Mouse (Mus musculus) right cerebral cortex, adult 18-20 months (tissue): ENCODE measurements around the gene Dmxl2.

Source experiments
- DNase-seq: peaks from one replicate; pipeline ENCODE4 v3.0.0; 2022; ENCODE audit warnings: mixed read lengths

Gene Dmxl2

DNA sequence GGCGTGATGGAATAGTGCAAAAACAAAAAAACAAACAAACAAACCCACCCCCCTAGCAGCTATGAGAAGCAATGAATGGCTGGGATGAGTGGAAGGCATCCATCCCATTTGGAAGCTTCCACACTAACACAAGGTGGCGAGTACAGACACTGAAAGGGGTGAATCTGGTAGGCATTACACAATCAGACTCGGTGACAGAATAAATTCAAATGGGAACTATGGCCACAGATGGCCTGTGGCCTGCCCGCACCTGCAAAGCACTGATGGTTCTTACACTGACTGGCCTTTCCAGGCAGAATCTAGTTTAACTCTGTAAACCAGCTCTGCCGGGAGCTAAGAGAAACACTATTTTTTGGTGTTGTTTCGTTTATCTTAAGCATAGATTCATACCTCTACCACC lies 2.1 kb downstream of the Dmxl2 start:
- DNase-seq, result no peak

- no peak for DNase-seq
Measured at GRCm38 (mm10) chr9:54490431-54490830, 11.0 kb downstream of the Dmxl2 start.

DNA sequence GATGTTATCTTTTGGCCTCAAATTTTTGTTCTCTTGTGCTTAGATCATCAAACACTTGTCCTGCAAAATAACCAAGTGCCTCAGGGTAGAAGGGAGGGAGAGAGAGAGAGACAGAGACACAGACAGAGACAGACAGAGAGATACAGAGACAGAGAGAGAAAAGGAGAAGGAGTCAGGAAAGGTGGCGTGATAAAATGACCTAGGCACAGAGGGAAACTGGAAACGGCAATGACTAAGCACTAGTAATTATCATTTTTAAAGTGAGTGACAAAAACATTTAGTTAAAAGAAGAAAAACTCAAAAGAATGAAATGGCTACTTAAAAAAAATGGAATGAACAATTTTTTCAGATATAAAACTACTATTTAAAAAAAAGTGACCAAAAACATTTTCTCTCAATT lies 11.8 kb downstream of the Dmxl2 start:
- DNase-seq, result no peak

DNA sequence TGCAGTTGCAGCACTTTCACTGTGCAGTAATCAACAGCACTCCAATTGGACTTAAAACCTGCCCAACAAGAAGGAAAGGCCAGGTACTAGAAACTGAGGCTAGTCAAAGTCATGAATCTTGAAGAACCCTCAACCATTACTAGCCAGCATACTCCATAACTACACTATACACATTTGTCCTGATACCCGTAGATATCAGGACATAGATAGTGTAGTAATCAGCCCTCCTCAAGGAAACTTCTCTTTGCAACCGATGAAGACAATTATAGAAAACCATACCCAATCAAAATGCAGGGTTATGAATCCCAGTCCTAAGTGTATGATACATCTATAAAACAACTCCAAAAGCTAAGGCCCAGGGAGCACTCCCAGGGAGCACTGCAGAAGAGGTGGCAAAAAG lies 16.5 kb downstream of the Dmxl2 start:
- no peak for DNase-seq

DNA sequence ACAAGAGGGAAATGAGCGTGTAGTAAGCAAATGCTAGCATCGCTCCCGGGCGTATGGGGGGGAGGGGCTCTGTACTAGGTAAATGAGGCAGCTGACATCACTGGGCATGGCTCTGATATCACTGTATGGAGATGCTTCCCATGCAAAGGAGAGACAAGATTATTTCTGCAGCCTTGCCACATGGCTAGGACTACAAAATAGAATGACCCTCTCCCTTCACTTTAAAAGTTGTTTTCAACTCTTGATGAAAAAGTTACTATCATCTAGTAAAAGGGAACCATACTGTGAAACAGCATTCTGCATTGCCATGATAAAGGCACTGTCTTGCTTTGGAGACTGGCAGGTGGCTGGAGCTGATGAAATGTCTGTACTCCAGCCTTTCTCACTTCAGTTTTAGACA lies 18.2 kb downstream of the Dmxl2 start:
- DNase-seq, result no peak

DNA sequence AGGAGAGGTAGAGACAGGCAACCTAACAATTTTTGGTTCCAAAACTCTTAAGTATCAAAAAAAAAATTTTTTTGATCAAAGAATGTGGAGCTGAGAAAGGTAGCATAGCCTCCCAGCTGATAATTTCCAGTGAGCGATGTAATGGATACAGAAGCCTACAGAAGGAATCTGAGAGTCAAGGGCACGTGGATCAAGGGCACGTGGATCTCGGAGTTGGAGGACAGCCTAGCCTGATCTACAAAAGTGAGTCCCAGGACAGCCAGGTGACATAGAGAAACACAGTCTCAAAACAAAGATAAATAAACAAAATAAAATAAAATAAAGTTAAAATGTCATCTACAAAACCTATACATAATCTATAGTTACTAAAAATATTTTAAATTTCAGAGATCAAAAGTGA lies 18.7 kb downstream of the Dmxl2 start:
- DNase-seq, result no peak

- DNase-seq, result no peak
Measured at GRCm38 (mm10) chr9:54479054-54479453, 22.4 kb downstream of the Dmxl2 start.

GRCm38 (mm10) chr9:54478117-54478516 lies 23.3 kb downstream of the Dmxl2 start:
- DNase-seq, result no peak

DNA sequence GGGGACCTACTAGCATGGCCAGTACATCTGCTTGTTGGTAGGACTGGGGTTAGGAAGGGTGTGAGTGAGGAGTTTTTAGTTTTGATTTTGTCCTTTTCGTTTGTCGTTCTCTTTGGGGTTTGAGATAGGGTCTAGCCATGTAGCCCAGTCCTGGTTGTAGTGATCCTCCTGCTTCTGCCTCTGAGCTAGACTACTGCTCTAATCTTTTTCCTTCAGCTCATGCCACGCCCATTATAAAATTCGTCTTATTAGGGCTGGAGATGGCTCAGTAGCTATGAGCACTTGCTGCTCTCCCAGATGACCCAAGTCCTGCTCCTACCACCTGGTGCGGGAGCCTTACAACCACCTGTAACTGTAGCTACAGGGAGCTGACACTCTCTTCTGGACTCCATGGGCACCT lies 26.9 kb downstream of the Dmxl2 start:
- no peak for DNase-seq

GRCm38 (mm10) chr9:54474031-54474430 lies 27.4 kb downstream of the Dmxl2 start:
- peak; percentile 31 for DNase-seq

- DNase-seq, result no peak
Measured at GRCm38 (mm10) chr9:54472784-54473183, 28.6 kb downstream of the Dmxl2 start.

DNA sequence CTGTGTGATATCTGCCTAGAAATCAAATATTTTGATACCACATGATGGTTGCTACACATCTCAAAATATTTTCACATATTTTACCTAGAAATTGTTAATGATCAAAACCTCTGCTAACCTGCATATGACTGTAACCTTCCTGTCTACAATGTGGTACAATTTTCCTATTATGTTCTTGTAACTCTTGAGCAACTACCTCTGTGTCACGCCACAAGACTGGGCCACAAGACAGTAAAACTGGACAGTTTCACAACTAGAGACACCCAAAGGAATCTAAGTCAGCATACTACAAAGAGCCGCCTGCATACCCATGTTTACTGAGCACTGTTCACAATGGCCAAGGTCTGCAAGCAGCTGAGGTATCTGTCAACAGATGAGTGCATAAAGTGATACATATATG lies 32.1 kb downstream of the Dmxl2 start:
- no peak for DNase-seq

DNA sequence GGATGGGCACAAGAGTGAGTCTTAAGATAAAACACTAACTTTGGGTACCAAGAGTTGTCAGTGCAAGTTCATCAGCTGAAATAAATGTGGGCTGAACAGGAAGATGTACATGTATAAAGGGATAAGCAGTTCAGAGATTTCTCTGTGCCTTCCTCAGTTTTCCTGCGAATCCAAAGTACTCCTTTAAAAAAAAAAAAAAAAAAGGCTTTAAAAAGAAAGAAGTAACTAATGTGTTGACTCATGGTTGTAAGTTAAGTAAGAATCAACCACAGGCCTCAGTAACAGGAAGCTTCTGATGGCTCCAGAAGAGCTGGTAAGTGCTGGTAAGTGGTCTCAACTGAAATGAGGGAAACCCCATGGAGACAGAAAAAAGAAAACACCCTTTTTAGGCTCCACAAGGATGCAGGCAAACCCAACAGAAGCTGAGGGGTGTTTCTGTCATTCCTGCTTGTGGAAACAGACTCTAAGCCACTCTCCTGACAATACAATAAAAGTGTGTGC lies 33.9 kb downstream of the Dmxl2 start:
- no peak for DNase-seq

DNA sequence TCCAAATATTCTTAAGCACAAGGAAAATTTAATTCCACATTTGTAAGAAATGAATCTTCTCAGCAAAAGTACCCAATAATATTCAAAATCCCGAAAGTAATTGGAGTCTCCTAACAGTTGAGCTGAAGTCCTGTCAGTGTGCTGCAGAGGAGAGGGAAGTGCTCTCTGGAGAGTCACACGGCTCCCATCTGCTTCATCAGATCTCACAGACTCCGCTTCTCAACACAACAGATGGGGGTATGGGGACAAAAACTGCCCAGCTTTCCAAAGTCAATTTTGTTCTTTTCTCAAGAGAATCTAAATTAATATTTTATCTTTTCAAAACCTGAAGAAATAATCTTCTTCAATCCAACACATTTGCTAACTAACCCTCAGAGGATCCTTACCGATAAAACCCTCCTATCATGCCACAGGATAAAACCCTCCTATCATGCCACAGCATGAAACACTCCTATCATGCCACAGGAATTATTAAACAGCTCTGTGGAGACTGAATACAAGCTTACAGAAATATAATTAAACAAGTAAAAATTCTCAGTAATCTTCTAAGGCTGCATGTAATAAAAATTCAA lies 37.9 kb downstream of the Dmxl2 start:
- DNase-seq, result peak; percentile 18

DNA sequence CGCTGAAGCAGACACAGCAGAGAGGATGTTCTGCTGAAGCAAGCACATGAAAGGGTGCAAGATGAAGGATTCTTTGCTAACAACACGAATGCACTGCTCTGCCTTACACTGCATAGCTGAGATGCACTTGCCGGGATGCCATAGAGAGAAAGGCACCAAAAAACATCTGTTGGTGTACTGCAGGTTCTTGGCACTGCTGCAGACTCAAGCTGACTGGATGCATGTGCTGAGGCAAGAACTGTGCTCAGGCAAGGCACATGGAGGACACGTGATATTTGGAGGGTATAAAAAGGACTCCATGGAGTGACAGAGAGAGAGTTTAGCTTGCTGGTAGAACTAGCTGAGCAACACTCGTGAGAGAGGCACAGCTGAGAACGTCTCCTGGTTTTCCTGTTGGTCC lies 62.4 kb downstream of the Dmxl2 start:
- peak; percentile 17 for DNase-seq

DNA sequence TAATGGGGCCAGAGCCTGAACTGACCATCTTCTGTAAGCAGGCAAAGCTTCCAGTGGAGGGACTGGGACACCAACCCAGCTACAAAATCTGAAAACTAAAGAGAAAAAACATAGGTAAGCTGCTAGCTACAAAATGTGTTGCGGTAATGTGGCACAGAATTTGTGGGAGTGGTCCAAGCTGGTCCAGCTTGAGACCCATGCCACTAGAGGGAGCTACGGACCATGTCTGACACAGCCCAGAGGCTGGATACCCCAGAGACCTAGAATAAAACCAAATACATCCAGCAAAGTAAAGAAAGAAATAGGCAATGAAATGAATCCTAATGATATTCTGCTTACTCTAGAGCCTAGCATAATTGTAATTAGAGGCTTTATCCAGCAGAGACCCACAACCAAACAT lies 63.2 kb downstream of the Dmxl2 start:
- DNase-seq, result no peak

GRCm38 (mm10) chr9:54416238-54416637 lies 85.2 kb downstream of the Dmxl2 start:
- DNase-seq, result no peak

- DNase-seq, result no peak
Measured at GRCm38 (mm10) chr9:54356756-54357155, 144.7 kb downstream of the Dmxl2 start.

DNA sequence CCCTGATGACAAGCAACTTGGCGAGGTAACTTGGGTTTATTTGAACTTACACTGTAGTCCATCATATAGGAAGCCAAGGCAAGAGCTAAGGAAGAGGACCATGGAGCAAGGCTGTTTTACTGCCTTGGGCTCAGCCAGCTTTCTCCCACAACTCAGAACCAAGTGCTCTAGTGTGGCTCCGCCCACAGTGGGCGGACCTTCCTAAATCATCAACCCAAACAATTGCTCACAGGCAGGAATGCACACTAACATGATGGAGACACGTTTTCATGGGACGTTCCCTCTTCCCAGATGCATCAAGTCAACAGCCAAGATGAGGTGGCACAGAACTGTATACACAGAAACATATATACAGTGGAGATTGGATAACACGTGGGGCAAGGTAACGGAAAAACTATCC lies 159.4 kb downstream of the Dmxl2 start:
- no peak for DNase-seq

DNA sequence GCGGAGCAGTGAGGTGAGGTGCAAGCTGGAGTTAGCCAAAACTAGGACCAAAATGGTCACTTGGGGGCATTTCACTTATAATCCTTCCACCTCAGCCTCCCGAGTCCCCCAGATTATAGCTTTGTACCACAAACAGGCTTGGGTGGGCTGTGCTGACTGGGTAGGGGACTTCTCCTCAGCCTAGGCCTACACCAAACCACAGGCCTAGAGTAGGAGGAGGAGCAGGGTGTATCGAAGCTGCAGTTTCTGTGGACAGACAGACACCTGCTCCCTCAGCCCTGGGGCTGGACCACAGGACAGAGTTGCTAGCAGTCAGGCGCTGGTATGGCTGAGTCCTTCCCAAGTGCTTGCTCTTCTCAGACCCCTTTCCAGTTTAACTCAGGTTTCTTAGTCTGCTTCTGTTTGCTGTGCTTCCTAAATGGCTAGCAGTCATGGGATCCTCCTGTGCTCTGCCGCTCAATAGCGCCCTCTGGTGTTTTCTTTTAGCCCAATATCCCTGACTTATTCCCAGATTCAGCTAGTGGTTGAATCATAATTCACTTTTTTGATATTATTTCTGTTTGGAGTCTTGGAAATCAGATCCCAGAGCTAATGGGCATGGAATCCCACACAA lies 164.8 kb downstream of the Dmxl2 start:
- peak; percentile 57 for DNase-seq

DNA sequence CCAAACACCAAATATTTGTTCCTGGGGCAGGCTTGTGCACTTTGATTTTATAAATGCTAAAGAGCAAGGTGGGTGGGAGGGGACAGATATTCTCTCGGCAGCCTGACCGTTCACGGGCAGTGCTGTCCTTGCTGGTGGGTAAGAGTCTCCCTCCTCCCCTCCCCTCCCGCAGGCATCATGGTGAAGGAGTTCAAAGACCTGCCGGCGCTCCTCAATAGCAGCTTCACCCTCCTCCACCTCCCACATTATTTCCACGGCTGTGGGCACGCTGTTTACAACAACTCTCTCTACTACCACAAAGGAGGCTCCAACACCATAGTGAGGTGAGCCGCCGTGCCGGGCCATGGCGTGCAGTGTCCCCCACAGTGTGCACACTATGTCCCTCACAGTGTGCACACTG lies 165.8 kb downstream of the Dmxl2 start:
- no peak for DNase-seq

DNA sequence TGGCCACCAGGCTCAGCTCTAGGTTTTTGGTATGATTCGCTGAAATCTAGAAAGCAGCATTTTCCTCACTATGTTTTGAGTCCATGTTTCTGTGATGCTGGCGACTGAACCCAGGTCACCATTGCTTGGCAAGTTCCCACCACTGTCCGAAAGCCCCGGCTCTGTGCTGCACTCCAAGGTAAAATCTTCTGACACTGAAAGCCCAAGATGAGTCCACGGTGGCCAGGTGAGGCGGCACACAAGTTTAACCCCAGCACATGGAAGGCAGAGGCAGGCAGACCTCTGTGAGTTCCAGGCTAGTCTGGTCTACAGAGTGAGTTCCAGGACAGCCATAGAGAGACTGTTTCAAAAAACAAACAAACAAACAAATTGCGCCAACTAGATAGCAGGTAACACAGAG lies 172.2 kb downstream of the Dmxl2 start:
- DNase-seq, result no peak

DNA sequence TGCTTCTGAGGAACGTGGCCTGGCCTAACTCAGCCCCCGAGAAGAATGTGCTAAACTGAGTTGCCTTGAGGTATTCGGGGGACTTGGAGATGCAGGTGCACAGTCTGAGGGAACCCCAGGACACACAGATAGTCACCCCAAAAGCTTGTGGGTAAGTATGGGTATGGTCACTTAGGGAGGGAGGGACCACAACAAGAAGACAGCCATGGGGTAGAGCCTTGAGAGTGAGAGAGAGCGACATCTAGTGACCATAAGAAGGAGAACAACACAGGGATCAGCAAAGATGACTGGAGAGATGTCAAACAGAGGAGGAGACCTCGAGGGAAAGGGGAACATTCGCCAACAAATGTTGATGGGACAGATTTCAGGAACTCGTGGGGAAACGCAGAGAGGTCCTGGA lies 178.0 kb downstream of the Dmxl2 start:
- peak; percentile 5 for DNase-seq

- no peak for DNase-seq
Measured at GRCm38 (mm10) chr9:54316363-54316762, 185.1 kb downstream of the Dmxl2 start.
